Mouse (Mus musculus) neural tube, embryonic 14.5 days (tissue): ENCODE measurements around the gene Cct4. TPM values are rescaled to one million over a fixed set of nuclear protein-coding genes. Genes with fewer than 3 reads are reported as not detected.

Source experiments
- ATAC-seq: fragments of 200-750 bp; cut with Nextera tagmentation; 2 replicates; pipeline ENCODE4 v1.8.0; 2017; ENCODE audit warnings: low read depth, mild to moderate bottlenecking, moderate TSS enrichment, moderate library complexity
- H3K27ac ChIP-seq: fragments of 300-500 bp; sonication (generic); 2 replicates; pipeline ENCODE4 v1.5.1; 2014; ENCODE audit warnings: low read depth, mild to moderate bottlenecking, control low read depth, low read length, moderate library complexity, mixed read lengths
- H3K27me3 ChIP-seq: fragments of 300-500 bp; sonication (generic); 2 replicates; pipeline ENCODE4 v1.6.1; 2014; ENCODE audit warnings: low read length; ENCODE audit not compliant: control insufficient read depth, insufficient read depth
- H3K36me3 ChIP-seq: fragments of 300-500 bp; sonication (generic); 2 replicates; pipeline ENCODE4 v1.6.1; 2014; ENCODE audit warnings: low read length, mixed read lengths; ENCODE audit not compliant: control insufficient read depth, insufficient read depth
- H3K4me1 ChIP-seq: fragments of 300-500 bp; sonication (generic); 2 replicates; pipeline ENCODE4 v1.6.1; 2014; ENCODE audit warnings: low read length; ENCODE audit not compliant: control insufficient read depth, insufficient read depth
- H3K4me2 ChIP-seq: fragments of 300-500 bp; sonication (generic); 2 replicates; pipeline ENCODE4 v1.6.1; 2014; ENCODE audit warnings: mild to moderate bottlenecking, low read depth, low read length, control low read depth
- H3K4me3 ChIP-seq: fragments of 300-500 bp; sonication (generic); 2 replicates; pipeline ENCODE4 v1.5.1; 2014; ENCODE audit warnings: low read depth, low read length, control low read depth, mixed read lengths
- H3K9ac ChIP-seq: fragments of 300-500 bp; sonication (generic); replicated peaks from 2 replicates; pipeline ENCODE4 v1.6.1; 2014; ENCODE audit warnings: low read depth, mild to moderate bottlenecking, control low read depth, low read length, mixed read lengths
- H3K9me3 ChIP-seq: fragments of 300-500 bp; sonication (generic); 2 replicates; pipeline ENCODE4 v1.6.1; 2016; ENCODE audit warnings: low read length; ENCODE audit not compliant: control insufficient read depth
- WGBS: fragments of 180-500 bp; shearing (Covaris S2); extraction: QIAGEN DNeasy Blood & Tissue Kit; methylation state at CpG from one replicate; pipeline ENCODE4 v1.1.7; 2014; 5-methylcytosine and 5-hydroxymethylcytosine counted together
- polyA plus RNA-seq: library from polyadenylated mRNA; unstranded; fragments of >200 nt; fragmentation: Nextera tagmentation; extraction: Ambion mirVana; gene quantifications from 2 replicates; pipeline ENCODE4 v1.2.1, GENCODE M21; 2014

The Cct4 gene
- polyA plus RNA-seq, 1 experiment from 2014 or later: 291 TPM

GRCm38 (mm10) chr11:22979221-22979620, 11.1 kb upstream of the Cct4 start:
- Histone ChIP-seq H3K4me1 (peaks cover 24% of the 10 kb centered on the region), H3K36me3 (peaks cover 6% of the 10 kb centered on the region; the same call in 1 of the 2 replicates), H3K9me3 (no peaks in the 10 kb centered on the region), H3K9ac (no peak overlapping the region), H3K4me3 (no peak overlapping the region), H3K27me3 (no peaks in the 10 kb centered on the region), H3K4me2 (no peak overlapping the region), H3K27ac (no peak overlapping the region)
- WGBS: 82% methylated on average over 1 of the region's 1 CpGs
- ATAC-seq: no peak

- 48% methylated on average over 4 of the region's 4 CpGs for WGBS
- Histone ChIP-seq H3K9ac (no peak overlapping the region), H3K27me3 (no peaks in the 10 kb centered on the region), H3K4me3 (peak overlapping the region; percentile 64), H3K27ac (no peak overlapping the region), H3K4me2 (peak overlapping the region; percentile 71), H3K9me3 (no peaks in the 10 kb centered on the region), H3K4me1 (peaks cover 16% of the 10 kb centered on the region), H3K36me3 (peaks cover 6% of the 10 kb centered on the region; the same call in 1 of the 2 replicates)
- ATAC-seq: no peak
These were observed 9.3 kb upstream of the Cct4 start for GRCm38 (mm10) chr11:22981041-22981440.

GRCm38 (mm10) chr11:22981543-22981950, 8.8 kb upstream of the Cct4 start:
- H3K9me3 ChIP-seq: no peaks in the 10 kb centered on the region
- peak overlapping the region; percentile 64 for H3K4me3 ChIP-seq

GRCm38 (mm10) chr11:22981984-22982757, 8.1 kb upstream of the Cct4 start, which contains the start of the genes Gm28048 and Commd1:
Gm28048 (minus strand) TSS chr11:22982090.
Commd1 (minus strand) TSS chr11:22982382.
- Histone ChIP-seq H3K36me3 (peaks cover 6% of the 10 kb centered on the region; the same call in 1 of the 2 replicates), H3K4me2 (peak within 1 kb of the TSS; percentile 71), H3K9me3 (no peaks in the 10 kb centered on the region), H3K9ac (peak within 1 kb of the TSS; percentile 66), H3K27ac (peak within 1 kb of the TSS; percentile 91), H3K4me3 (peak within 1 kb of the TSS; percentile 64), H3K4me1 (peaks cover 11% of the 10 kb centered on the region), H3K27me3 (no peaks in the 10 kb centered on the region)
- WGBS: 4% methylated on average over 42 of the region's 42 CpGs
- ATAC-seq: peak; percentile 94

More at GRCm38 (mm10) chr11:22981543-22981950, 8.8 kb upstream of the Cct4 start:
- peak overlapping the region; percentile 71 for H3K4me2 ChIP-seq
- no peaks in the 10 kb centered on the region for H3K27me3 ChIP-seq
- H3K36me3 ChIP-seq: peaks cover 6% of the 10 kb centered on the region; the same call in 1 of the 2 replicates
- H3K9ac ChIP-seq: peak overlapping the region; percentile 66
- WGBS: 3% methylated on average over 12 of the region's 12 CpGs
- peak overlapping the region; percentile 91 for H3K27ac ChIP-seq
- peak; percentile 62 for ATAC-seq
- peaks cover 15% of the 10 kb centered on the region for H3K4me1 ChIP-seq

GRCm38 (mm10) chr11:22982846-22983245, 7.5 kb upstream of the Cct4 start:
- Histone ChIP-seq H3K4me2 (peak overlapping the region; percentile 71; the same call in 1 of the 2 replicates), H3K9me3 (no peaks in the 10 kb centered on the region), H3K4me1 (peaks cover 10% of the 10 kb centered on the region), H3K27ac (no peak overlapping the region), H3K9ac (no peak overlapping the region), H3K36me3 (peaks cover 5% of the 10 kb centered on the region; the same call in 1 of the 2 replicates), H3K27me3 (no peaks in the 10 kb centered on the region), H3K4me3 (peak overlapping the region; percentile 64)
- no peak for ATAC-seq
- WGBS: 78% methylated on average over 6 of the region's 6 CpGs

DNA sequence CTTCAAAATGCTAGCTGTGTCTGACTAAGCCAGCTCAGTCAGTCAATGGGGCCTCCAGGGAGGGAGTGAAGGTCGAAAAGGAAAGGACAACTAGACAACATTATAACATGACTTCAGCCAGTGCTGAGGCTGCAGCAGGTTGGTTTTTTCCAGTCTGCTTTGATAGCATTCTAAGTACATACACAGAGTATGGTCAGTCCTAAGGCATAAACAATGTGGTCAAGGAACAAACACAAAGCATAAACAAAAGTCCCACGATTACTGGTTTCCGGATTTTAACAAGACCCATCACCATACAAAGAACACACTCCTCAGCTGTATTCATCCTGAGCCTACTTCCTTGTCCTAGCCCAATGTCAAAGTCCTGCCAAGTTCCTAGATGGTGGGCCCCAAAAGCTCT, 4.8 kb upstream of the Cct4 start:
- Histone ChIP-seq H3K36me3 (no peaks in the 10 kb centered on the region), H3K4me1 (peaks cover 7% of the 10 kb centered on the region), H3K27me3 (no peaks in the 10 kb centered on the region), H3K4me2 (no peak overlapping the region), H3K9ac (no peak overlapping the region), H3K4me3 (no peak overlapping the region), H3K27ac (no peak overlapping the region), H3K9me3 (no peaks in the 10 kb centered on the region)
- 85% methylated on average over 3 of the region's 3 CpGs for WGBS
- ATAC-seq: no peak

DNA sequence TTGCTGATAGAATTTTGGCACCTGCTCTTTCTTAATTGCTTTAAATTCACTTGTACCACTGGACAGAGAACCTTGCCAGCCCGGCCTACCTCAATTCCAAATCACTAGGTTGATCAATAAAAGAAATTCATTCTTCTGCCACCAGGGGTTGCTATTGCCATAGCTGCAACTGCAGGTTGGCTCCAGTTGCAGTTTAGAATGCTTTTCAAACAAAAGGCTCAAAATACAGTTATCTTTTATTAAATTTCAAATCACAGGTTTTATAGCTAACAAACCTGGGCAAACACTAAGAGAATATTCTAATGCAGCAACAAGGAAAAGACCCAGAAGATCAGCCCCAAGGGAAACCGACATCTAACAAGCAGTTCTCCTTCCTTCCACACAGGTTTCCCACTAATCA, 3.0 kb upstream of the Cct4 start:
- no peaks in the 10 kb centered on the region for H3K9me3 ChIP-seq
- H3K27me3 ChIP-seq: peaks cover 3% of the 10 kb centered on the region; the same call in 1 of the 2 replicates
- no peak for ATAC-seq
- no peaks in the 10 kb centered on the region for H3K36me3 ChIP-seq
- H3K9ac ChIP-seq: no peak overlapping the region
- no peak overlapping the region for H3K27ac ChIP-seq
- H3K4me3 ChIP-seq: no peak overlapping the region
- WGBS: 49% methylated on average over 2 of the region's 2 CpGs
- H3K4me1 ChIP-seq: peaks cover 11% of the 10 kb centered on the region
- no peak overlapping the region for H3K4me2 ChIP-seq

DNA sequence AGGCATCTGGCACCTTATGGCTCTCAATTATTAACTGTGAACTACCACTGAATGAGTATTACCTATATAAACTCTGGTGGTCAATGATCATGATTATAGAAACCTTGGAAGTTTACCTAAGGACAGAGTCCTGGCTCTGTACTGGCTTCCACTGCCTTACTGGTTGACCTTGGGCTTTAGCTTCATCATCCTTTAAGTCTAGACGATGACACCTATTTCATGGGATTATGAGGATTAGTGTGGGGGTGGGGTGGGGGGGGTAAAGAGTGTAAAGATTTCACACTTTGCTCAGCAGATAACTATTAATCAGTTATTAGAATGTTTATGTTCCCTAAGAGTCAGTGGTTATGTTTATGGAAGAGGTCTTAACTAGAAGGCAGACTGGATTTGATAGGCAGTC, 533 bp upstream of the Cct4 start:
- peaks cover 3% of the 10 kb centered on the region; the same call in 1 of the 2 replicates for H3K27me3 ChIP-seq
- peak; percentile 1; the same call in 1 of the 2 replicates for ATAC-seq
- H3K4me1 ChIP-seq: peaks cover 11% of the 10 kb centered on the region
- H3K9ac ChIP-seq: peak overlapping the region; percentile 90; the same call in 1 of the 2 replicates
- H3K36me3 ChIP-seq: peaks cover 11% of the 10 kb centered on the region
- H3K4me3 ChIP-seq: peak overlapping the region; percentile 91
- no peaks in the 10 kb centered on the region for H3K9me3 ChIP-seq
- H3K27ac ChIP-seq: peak overlapping the region; percentile 92
- peak overlapping the region; percentile 83 for H3K4me2 ChIP-seq
- WGBS: 59% methylated on average over 1 of the region's 1 CpGs

DNA sequence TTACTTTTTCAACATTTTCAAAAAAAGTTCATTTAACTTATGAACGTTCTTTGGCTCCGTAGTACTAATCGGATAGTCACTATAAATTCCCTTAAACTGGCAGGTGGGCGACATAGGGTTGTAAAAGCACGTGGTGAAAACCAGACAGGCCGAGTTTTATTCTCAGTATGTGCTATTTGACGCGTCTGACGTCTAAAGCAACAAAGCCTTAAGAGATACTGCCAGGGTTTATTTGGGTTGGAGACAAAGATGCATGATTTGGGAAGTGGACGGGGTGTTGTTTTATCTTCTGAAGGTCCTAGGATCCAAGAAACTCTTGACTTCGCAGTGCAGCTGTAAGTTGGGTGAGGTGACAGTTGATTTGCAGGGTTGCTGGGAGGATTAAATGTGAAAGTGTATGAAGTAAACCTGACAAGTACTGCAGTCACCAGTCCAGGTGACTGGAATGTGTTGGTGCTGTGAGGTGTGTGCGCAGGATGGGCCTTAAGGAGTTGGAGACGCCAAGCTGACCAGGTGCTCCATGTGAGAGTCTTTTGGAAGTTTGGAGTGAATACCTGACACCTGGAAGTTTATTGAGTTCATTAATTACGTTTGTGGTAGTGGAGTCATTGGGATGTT, 1.0 kb downstream of the Cct4 start:
- Histone ChIP-seq H3K27ac (no peak overlapping the region), H3K36me3 (peaks cover 23% of the 10 kb centered on the region), H3K9ac (peak overlapping the region; percentile 90), H3K4me3 (peak overlapping the region; percentile 91), H3K27me3 (peaks cover 3% of the 10 kb centered on the region; the same call in 1 of the 2 replicates), H3K9me3 (no peaks in the 10 kb centered on the region), H3K4me2 (peak overlapping the region; percentile 83), H3K4me1 (peaks cover 11% of the 10 kb centered on the region)
- 11% methylated on average over 14 of the region's 14 CpGs for WGBS
- ATAC-seq: no peak
